Mouse (Mus musculus) stomach, embryonic 16.5 days (tissue): Measurements from ENCODE around the gene Os9. TPM values are rescaled to one million over a fixed set of nuclear protein-coding genes. Genes with fewer than 3 reads are reported as not detected.
"Not testable (repeated sequence)": the region's sequence is repeated elsewhere in the genome, so short reads cannot be mapped to it uniquely, and the experiment has no call there.

ENCODE experiments used
- ATAC-seq: fragments of 200-750 bp; cut with Nextera tagmentation; 2 replicates; pipeline ENCODE4 v1.8.0; 2017; ENCODE audit warnings: moderate number of reproducible peaks, moderate TSS enrichment; ENCODE audit not compliant: insufficient read depth, low FRiP score
- H3K27ac ChIP-seq: fragments of 300-500 bp; sonication (generic); 2 replicates; pipeline ENCODE4 v1.5.1; 2014; ENCODE audit warnings: low read length
- H3K27me3 ChIP-seq: fragments of 300-500 bp; sonication (generic); 2 replicates; pipeline ENCODE4 v1.6.1; 2014; ENCODE audit warnings: low read length, control low read depth, mixed read lengths; ENCODE audit not compliant: control insufficient read depth, insufficient read depth
- H3K36me3 ChIP-seq: fragments of 300-500 bp; sonication (generic); 2 replicates; pipeline ENCODE4 v1.6.1; 2014; ENCODE audit warnings: low read length; ENCODE audit not compliant: control insufficient read depth, insufficient read depth
- H3K4me1 ChIP-seq: fragments of 300-500 bp; sonication (generic); 2 replicates; pipeline ENCODE4 v1.6.1; 2014; ENCODE audit warnings: low read length, control low read depth, mixed read lengths; ENCODE audit not compliant: control insufficient read depth, insufficient read depth
- H3K4me2 ChIP-seq: fragments of 300-500 bp; sonication (generic); 2 replicates; pipeline ENCODE4 v1.6.1; 2014; ENCODE audit warnings: low read depth, low read length, mixed read lengths
- H3K4me3 ChIP-seq: fragments of 300-500 bp; sonication (generic); replicated peaks from 2 replicates; pipeline ENCODE4 v1.5.1; 2014; ENCODE audit warnings: mild to moderate bottlenecking, low read length
- H3K9ac ChIP-seq: fragments of 300-500 bp; sonication (generic); 2 replicates; pipeline ENCODE4 v1.6.1; 2014; ENCODE audit warnings: low read length
- H3K9me3 ChIP-seq: fragments of 300-500 bp; sonication (generic); replicated peaks from 2 replicates; pipeline ENCODE4 v1.6.1; 2016; ENCODE audit warnings: low read length, control low read depth; ENCODE audit not compliant: control insufficient read depth
- WGBS: fragments of 180-500 bp; shearing (Covaris S2); extraction: QIAGEN DNeasy Blood & Tissue Kit; methylation state at CpG from one replicate; pipeline ENCODE4 v1.1.7; 2014; 5-methylcytosine and 5-hydroxymethylcytosine counted together
- polyA plus RNA-seq: library from polyadenylated mRNA; unstranded; fragments of >200 nt; fragmentation: Nextera tagmentation; extraction: Ambion mirVana; gene quantifications from 2 replicates; pipeline ENCODE4 v1.2.1, GENCODE M21; 2015

Gene Os9
- polyA plus RNA-seq, 1 experiment from 2014 or later: 114 TPM

- no peak overlapping the region for H3K4me2 ChIP-seq
- no peak overlapping the region for H3K9ac ChIP-seq
- peak; percentile 84 for ATAC-seq
- H3K36me3 ChIP-seq: no peaks in the 10 kb centered on the region
- no peaks in the 10 kb centered on the region for H3K9me3 ChIP-seq
- no peak overlapping the region for H3K4me3 ChIP-seq
- H3K4me1 ChIP-seq: peaks cover 7% of the 10 kb centered on the region; the same call in 1 of the 2 replicates
- peak overlapping the region; percentile 65; the same call in 1 of the 2 replicates for H3K27ac ChIP-seq
- no peaks in the 10 kb centered on the region for H3K27me3 ChIP-seq
- 62% methylated on average over 18 of the region's 18 CpGs for WGBS
Measured at GRCm38 (mm10) chr10:127138328-127139141, 17.6 kb upstream of the Os9 start.

- Histone ChIP-seq H3K9ac (no peak overlapping the region), H3K36me3 (no peaks in the 10 kb centered on the region), H3K9me3 (no peaks in the 10 kb centered on the region), H3K4me2 (no peak overlapping the region), H3K27ac (no peak overlapping the region; the same call in 1 of the 2 replicates), H3K27me3 (no peaks in the 10 kb centered on the region), H3K4me1 (peaks cover 7% of the 10 kb centered on the region; the same call in 1 of the 2 replicates), H3K4me3 (no peak overlapping the region)
- WGBS: 67% methylated on average over 3 of the region's 3 CpGs
- ATAC-seq: no peak
Measured at GRCm38 (mm10) chr10:127137896-127138295, 17.0 kb upstream of the Os9 start.

GRCm38 (mm10) chr10:127136510-127136909 is 15.6 kb upstream of the Os9 start:
- Histone ChIP-seq H3K9ac (no peak overlapping the region), H3K4me3 (no peak overlapping the region), H3K27ac (peak overlapping the region; percentile 17; the same call in 1 of the 2 replicates), H3K9me3 (no peaks in the 10 kb centered on the region), H3K4me2 (no peak overlapping the region), H3K36me3 (no peaks in the 10 kb centered on the region), H3K27me3 (no peaks in the 10 kb centered on the region), H3K4me1 (peaks cover 7% of the 10 kb centered on the region; the same call in 1 of the 2 replicates)
- WGBS: 63% methylated on average over 4 of the region's 4 CpGs
- ATAC-seq: no peak

DNA sequence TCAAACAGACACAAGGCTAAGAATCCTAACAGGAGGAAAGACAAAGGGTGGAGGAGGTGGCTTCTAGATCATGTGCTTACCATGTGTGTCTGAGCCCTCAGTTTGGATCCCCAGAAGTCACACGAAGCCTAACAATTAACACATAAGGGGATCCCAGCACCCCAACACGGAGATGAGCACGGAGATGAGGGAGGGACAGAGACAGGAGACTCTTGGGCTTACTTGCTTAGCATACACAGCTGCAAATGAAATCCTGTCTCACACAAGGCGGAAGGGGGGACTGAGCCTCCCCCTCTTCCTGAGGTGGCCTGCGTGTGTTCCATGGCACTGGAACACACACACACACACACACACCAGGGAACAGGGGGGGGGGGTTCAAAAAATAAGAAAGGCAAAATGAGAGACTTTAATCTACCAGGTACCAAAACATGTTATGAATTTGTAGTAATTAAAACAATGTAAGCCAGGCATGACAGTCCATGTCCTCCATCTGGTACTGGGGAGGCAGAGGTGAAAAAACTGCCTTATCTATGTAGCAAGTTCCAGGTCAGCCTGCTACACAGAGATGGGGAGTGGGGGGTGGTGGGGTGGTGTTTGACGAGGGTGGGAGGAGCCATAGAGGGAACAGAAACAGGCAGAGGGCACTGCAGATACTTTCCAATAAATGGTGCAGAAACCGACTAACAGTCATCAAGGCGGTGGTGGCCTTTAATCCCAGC is 14.3 kb upstream of the Os9 start:
- no peaks in the 10 kb centered on the region for H3K36me3 ChIP-seq
- H3K9ac ChIP-seq: 0 out of 2 replicates have a peak overlapping the region, but pooled peaks have one; percentile 26
- 0 out of 2 replicates have a peak overlapping the region, but pooled peaks have one; percentile 17 for H3K27ac ChIP-seq
- H3K27me3 ChIP-seq: no peaks in the 10 kb centered on the region
- 37% methylated on average over 8 of the region's 8 CpGs for WGBS
- H3K4me3 ChIP-seq: no peak overlapping the region
- H3K9me3 ChIP-seq: no peaks in the 10 kb centered on the region
- H3K4me1 ChIP-seq: peaks cover 7% of the 10 kb centered on the region; the same call in 1 of the 2 replicates
- no peak overlapping the region for H3K4me2 ChIP-seq
- ATAC-seq: peak; percentile 31; the same call in 1 of the 2 replicates

DNA sequence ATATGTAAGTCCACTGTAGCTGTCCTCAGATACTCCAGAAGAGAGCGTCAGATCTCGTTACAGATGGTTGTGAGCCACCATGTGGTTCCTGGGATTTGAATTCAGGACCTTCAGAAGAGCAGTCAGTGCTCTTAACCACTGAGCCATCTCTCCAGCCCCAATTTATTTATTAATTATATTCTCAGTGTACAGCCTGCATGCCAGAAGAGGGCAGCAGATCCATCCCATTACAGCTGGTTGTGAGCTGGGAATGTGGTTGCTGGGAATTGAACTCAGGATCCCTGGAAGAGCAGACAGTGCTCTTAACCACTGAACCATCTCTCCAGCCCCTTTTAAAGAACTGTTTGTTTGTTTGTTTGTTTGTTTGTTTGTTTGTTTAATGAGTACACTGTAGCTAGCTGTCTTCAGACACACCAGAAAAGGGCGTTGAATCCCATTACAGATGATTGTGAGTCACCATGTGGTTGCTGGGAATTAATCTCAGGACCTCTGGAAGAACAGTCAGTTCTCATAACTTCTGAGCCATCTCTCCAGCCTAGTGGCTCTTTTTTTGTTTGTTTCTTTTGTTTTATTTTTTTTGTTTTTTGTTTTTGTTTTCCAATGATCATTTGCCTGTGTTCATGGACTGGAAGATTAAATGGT is 13.6 kb upstream of the Os9 start:
- not testable (repeated sequence) for H3K9ac ChIP-seq, H3K27me3 ChIP-seq, H3K27ac ChIP-seq, ATAC-seq, H3K4me3 ChIP-seq, H3K4me2 ChIP-seq, H3K4me1 ChIP-seq, H3K9me3 ChIP-seq, H3K36me3 ChIP-seq
- WGBS: 58% methylated on average over 3 of the region's 3 CpGs

- WGBS: 53% methylated on average over 5 of the region's 5 CpGs
- H3K4me2 ChIP-seq: no peak overlapping the region
Measured at GRCm38 (mm10) chr10:127132469-127132868, 11.5 kb upstream of the Os9 start.

DNA sequence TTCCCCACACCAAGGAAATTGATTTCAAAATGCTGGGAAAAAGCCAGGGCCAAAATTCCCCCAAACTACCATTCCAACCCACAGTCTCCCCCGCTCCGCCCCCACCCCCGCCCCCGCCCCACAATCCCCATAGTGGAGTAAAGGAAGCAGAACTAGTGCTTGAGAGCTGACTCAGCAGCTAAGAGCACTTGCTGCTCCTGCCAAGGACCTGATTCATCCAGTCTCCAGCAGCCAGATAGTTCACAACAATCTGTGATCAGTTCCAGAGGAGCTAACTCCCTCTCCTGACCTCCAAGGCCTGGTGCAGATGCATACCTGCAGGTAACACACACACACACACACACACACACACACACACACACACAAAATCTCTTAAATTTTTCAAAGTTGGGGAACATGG is 8.5 kb upstream of the Os9 start:
- H3K4me2 ChIP-seq: no peak overlapping the region
- no peak overlapping the region for H3K4me3 ChIP-seq
- no peak overlapping the region for H3K9ac ChIP-seq
- H3K9me3 ChIP-seq: no peaks in the 10 kb centered on the region
- H3K27ac ChIP-seq: no peak overlapping the region
- WGBS: 68% methylated on average over 4 of the region's 4 CpGs
- H3K36me3 ChIP-seq: no peaks in the 10 kb centered on the region
- no peaks in the 10 kb centered on the region for H3K4me1 ChIP-seq
- no peak for ATAC-seq
- no peaks in the 10 kb centered on the region for H3K27me3 ChIP-seq

More at GRCm38 (mm10) chr10:127132469-127132868, 11.5 kb upstream of the Os9 start:
- no peaks in the 10 kb centered on the region for H3K27me3 ChIP-seq
- H3K4me1 ChIP-seq: peaks cover 7% of the 10 kb centered on the region; the same call in 1 of the 2 replicates
- no peak overlapping the region for H3K9ac ChIP-seq
- no peak overlapping the region for H3K4me3 ChIP-seq
- no peaks in the 10 kb centered on the region for H3K9me3 ChIP-seq
- no peak for ATAC-seq
- H3K36me3 ChIP-seq: no peaks in the 10 kb centered on the region
- H3K27ac ChIP-seq: no peak overlapping the region

DNA sequence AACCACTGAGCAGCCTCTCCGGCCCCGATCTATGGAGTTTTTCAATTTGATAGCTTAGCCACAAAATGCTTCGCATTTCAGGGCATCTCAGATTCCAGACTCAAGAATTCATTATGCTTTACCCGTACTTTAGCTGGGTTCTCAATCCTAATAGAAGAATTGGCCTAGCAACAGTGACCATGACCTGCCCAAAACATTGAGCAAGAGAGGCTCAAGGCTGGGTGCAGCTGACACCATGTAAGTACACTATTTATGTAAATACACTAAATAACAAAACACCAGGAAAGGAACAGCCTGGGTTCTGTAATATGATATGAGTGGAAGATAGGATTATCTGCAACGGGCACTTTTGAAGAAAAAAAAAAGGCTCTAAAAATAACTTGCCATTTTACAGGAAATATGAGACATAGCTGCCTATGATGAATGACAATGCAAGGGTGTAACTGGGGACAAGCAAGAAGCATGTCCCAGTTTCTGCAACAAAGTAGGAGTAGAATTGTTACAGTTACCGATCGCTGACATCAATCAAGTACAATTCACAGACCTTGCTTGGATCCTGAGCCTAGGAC is 6.9 kb upstream of the Os9 start:
- no peaks in the 10 kb centered on the region for H3K36me3 ChIP-seq
- H3K4me1 ChIP-seq: peaks cover 3% of the 10 kb centered on the region; the same call in 1 of the 2 replicates
- H3K4me3 ChIP-seq: no peak overlapping the region
- 65% methylated on average over 7 of the region's 7 CpGs for WGBS
- no peak overlapping the region for H3K4me2 ChIP-seq
- no peaks in the 10 kb centered on the region for H3K9me3 ChIP-seq
- no peak for ATAC-seq
- no peak overlapping the region for H3K9ac ChIP-seq
- H3K27me3 ChIP-seq: no peaks in the 10 kb centered on the region
- H3K27ac ChIP-seq: no peak overlapping the region
